Mouse (Mus musculus) liver, postnatal 0 days (tissue): ENCODE data around the gene Snai1.

ENCODE experiments used
- CTCF ChIP-seq: sonication (generic); IDR thresholded peaks from 2 replicates; pipeline ENCODE4 v1.5.1; 2016; ENCODE audit warnings: antibody characterized with exemption, low read depth
- EP300 ChIP-seq: IDR thresholded peaks from 2 replicates; pipeline ENCODE4 v1.6.1; 2016; ENCODE audit warnings: antibody characterized with exemption, low read depth, mild to moderate bottlenecking

DNA sequence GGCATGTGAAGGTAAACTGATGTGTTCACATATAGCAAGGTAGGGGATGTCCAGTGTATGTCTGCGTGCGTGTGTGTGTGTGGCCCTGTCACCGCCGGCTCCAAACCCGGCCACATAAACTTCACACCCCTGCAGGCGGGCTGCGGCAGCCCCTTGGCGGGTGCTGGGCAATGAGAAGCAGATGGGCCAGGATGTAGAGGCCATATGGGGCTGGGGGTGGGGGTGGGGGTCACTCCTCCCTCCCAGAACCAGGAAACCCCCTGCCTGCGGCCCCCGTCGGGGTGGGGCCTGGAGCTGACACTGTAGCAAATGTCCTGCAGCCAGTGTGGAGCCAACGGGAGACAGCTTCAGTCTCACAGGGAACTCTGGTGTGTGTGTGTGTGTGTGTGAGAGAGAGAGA lies 25.7 kb downstream of the Snai1 start:
- TF ChIP-seq CTCF, result no peak
- no peak for TF ChIP-seq EP300
